Mouse (Mus musculus): ENCODE measurements around the gene Rps6kl1.

DNA sequence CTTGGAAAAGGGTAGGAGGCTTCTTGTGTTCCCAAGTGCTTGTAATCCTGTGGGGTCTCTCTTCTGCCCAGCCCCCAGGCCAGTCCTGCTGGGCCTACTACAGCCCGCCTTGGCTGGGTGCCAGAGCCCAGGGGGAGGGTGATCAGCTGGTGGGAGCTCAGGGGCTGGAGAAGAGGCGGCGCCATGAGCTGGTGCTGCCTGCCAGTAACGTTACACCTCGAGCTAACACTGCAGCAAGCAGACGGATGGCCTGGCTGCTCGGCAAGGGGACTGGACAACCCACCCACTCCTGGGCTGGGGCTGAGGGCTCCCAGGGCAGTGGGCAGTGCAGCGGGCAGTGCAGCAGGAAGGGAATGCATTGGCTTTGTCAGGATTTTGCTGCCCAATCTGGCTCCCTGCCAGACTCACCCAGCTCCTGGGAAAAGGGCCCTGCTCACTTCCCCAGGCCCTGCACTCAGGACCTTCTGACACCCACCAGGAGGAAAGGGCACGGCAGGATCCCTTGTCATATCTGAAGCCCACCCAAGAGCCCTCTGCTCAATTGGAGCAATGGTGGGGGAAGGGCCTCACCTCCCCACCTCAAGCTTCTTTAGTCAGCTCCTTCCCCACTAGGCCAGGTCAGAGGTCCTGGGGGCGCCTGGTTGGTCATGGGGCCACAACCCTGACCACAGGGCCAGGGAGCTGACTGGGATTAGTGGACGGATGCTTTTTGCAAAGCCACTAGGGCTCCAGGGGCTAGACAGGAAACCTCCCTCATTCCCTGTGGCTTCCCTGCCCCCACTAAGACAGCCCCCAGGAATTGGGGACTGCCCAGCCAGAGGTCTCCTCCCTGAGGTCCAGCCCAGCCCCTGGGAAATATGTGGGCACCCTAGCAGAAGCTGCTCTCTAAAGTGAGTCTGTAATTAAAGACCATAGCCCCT, 25.1 kb upstream of the Rps6kl1 start:
- no peak for TF ChIP-seq CTCF (IDR thresholded peaks at IDR 0.05; ENCODE audit: insufficient read depth, low read length)
- TF ChIP-seq POLR2A (IDR thresholded peaks at IDR 0.05; ENCODE audit: borderline replicate concordance, extremely low read depth, low read depth, low read length), result no peak

All from lung, adult 2 months (tissue).